8 mouse cellular contexts compared by ENCODE assay signal in genomic region chr7:66387813-66388521, GRCm38 (mm10). TPM values are rescaled to one million over a fixed set of nuclear protein-coding genes. Genes with fewer than 3 reads are reported as not detected.
DNase-seq lines count a peak whose midpoint lies in the region; ATAC-seq and TF ChIP-seq lines count a peak whose summit lies in the region.

Gene Lrrk1, minus strand, starts transcription at chr7:66388350.

- no peak for TF ChIP-seq EP300 in liver, postnatal 0 days (IDR thresholded peaks at IDR 0.05; ENCODE audit: low read depth)

- peaks cover 17% of the 10 kb centered on the region; the same call in 1 of the 2 replicates for H3K4me1 ChIP-seq in intestine, embryonic 15.5 days (replicated peaks)
- H3K4me1 ChIP-seq in liver, postnatal 0 days (ENCODE audit: insufficient read depth), result peaks cover 8% of the 10 kb centered on the region
- H3K4me1 ChIP-seq in neural tube, embryonic 12.5 days, result peaks cover 6% of the 10 kb centered on the region; the same call in 1 of the 2 replicates

- H3K27me3 ChIP-seq in intestine, embryonic 15.5 days (replicated peaks), result no peaks in the 10 kb centered on the region
- no peaks in the 10 kb centered on the region for H3K27me3 ChIP-seq in liver, postnatal 0 days (ENCODE audit: insufficient read depth, low read length)
- 0 out of 2 replicates have a peak, but pooled peaks cover 2% of the 10 kb centered on the region for H3K27me3 ChIP-seq in neural tube, embryonic 12.5 days (replicated peaks)

- 1% methylated on average over 70 of the region's 70 CpGs for WGBS in intestine, embryonic 15.5 days
- under 1% methylated on average over 63 of the region's 70 CpGs for WGBS in liver, postnatal 0 days (ENCODE audit: insufficient replicate concordance)
- WGBS in neural tube, embryonic 12.5 days, result under 1% methylated on average over 70 of the region's 70 CpGs

- H3K4me2 ChIP-seq in intestine, embryonic 15.5 days (replicated peaks), result peak within 1 kb of the TSS; percentile 90
- H3K4me2 ChIP-seq in liver, postnatal 0 days (ENCODE audit: low read depth, low read length), result peak within 1 kb of the TSS; percentile 98
- peak within 1 kb of the TSS; percentile 95 for H3K4me2 ChIP-seq in neural tube, embryonic 12.5 days (replicated peaks)

- H3K9me3 ChIP-seq in intestine, embryonic 15.5 days, result no peaks in the 10 kb centered on the region
- no peaks in the 10 kb centered on the region for H3K9me3 ChIP-seq in liver, postnatal 0 days (ENCODE audit: low read length)
- H3K9me3 ChIP-seq in neural tube, embryonic 12.5 days, result no peaks in the 10 kb centered on the region

- no peaks in the 10 kb centered on the region for H3K36me3 ChIP-seq in intestine, embryonic 15.5 days
- no peaks in the 10 kb centered on the region for H3K36me3 ChIP-seq in liver, postnatal 0 days (replicated peaks; ENCODE audit: insufficient read depth, low read length)
- H3K36me3 ChIP-seq in neural tube, embryonic 12.5 days, result no peaks in the 10 kb centered on the region

- peak; percentile 29 for DNase-seq in right cerebral cortex, postnatal 14 days
- no peak for DNase-seq in right cerebral cortex, postnatal 25 days
- peak; percentile 78 for DNase-seq in liver, postnatal 0 days
- peak; percentile 48 to 64 for DNase-seq in urinary bladder, postnatal 36 days (ENCODE audit: low spot score in 2 of 2)

- H3K4me3 ChIP-seq in intestine, embryonic 15.5 days (replicated peaks), result peak within 1 kb of the TSS; percentile 80
- peak within 1 kb of the TSS; percentile 64 for H3K4me3 ChIP-seq in liver, postnatal 0 days (ENCODE audit: low read depth, low read length)
- H3K4me3 ChIP-seq in neural tube, embryonic 12.5 days, result peak within 1 kb of the TSS; percentile 40

- peak; percentile 61 for TF ChIP-seq CTCF in liver, postnatal 0 days (IDR thresholded peaks at IDR 0.05; ENCODE audit: low read depth)

- H3K9ac ChIP-seq in intestine, embryonic 15.5 days, result peak within 1 kb of the TSS; percentile 94
- H3K9ac ChIP-seq in liver, postnatal 0 days (replicated peaks), result peak within 1 kb of the TSS; percentile 78
- peak within 1 kb of the TSS; percentile 36 for H3K9ac ChIP-seq in neural tube, embryonic 12.5 days

- peak; percentile 64 for ATAC-seq in common myeloid progenitor, adult 5-6 weeks (replicated peaks; ENCODE audit: low read depth, poor library complexity, severe bottlenecking)
- peak; percentile 65 for ATAC-seq in granulocyte monocyte progenitor cell, adult 5-6 weeks (replicated peaks; ENCODE audit: poor library complexity, severe bottlenecking)
- ATAC-seq in intestine, embryonic 15.5 days, result peak; percentile 91
- peak; percentile 75 for ATAC-seq in liver, postnatal 0 days
- peak; percentile 87 for ATAC-seq in neural tube, embryonic 12.5 days (ENCODE audit: low FRiP score, low read depth)

- H3K27ac ChIP-seq in intestine, embryonic 15.5 days, result peak within 1 kb of the TSS; percentile 86
- H3K27ac ChIP-seq in liver, postnatal 0 days (ENCODE audit: low read depth), result peak within 1 kb of the TSS; percentile 81
- no peak within 1 kb of the TSS for H3K27ac ChIP-seq in neural tube, embryonic 12.5 days

RNA-seq across cellular contexts. Expression of gene Lrrk1, which starts in this region (rescaled TPM):
- total RNA-seq in common myeloid progenitor, adult 5-6 weeks (2017), result 16.6 and 16.8 TPM in 2 replicates
- total RNA-seq in granulocyte monocyte progenitor cell, adult 5-6 weeks (2014; fragmentation: Nextera tagmentation), result 24.7 and 37.1 TPM in 2 replicates
- 17.1 and 22.6 TPM in 2 replicates for total RNA-seq in granulocyte monocyte progenitor cell, adult 5-6 weeks (2017)
- polyA plus RNA-seq in intestine, embryonic 15.5 days (2015; fragmentation: Nextera tagmentation; extraction: Ambion mirVana), result 15.7 and 16.9 TPM in 2 replicates
- polyA plus RNA-seq in liver, postnatal 0 days (2015; fragmentation: Nextera tagmentation; extraction: Ambion mirVana), result 2.6 and 3.0 TPM in 2 replicates
- 7.3 and 8.5 TPM in 2 replicates for polyA plus RNA-seq in neural tube, embryonic 12.5 days (2016; fragmentation: Nextera tagmentation; extraction: Ambion mirVana)

Comparison
In these comparisons a context has a peak if more than half of its experiments do, and no peak if none do; other contexts are left out.
1. H3K9ac ChIP-seq: peak in every context shown above with its lines; median percentile 94 in intestine, embryonic 15.5 days; 78 in liver, postnatal 0 days; 36 in neural tube, embryonic 12.5 days.